Mouse (Mus musculus) gastrocnemius, postnatal 14 days (tissue): ENCODE data around the gene Arhgef3. TPM values are rescaled to one million over a fixed set of nuclear protein-coding genes. Genes with fewer than 3 reads are reported as not detected.
A peak's percentile ranks its signal among the peaks of the same experiment; 100 is the strongest.

Source experiments
- DNase-seq: peaks from one replicate; pipeline ENCODE4 v3.0.0; 2021; ENCODE audit warnings: mixed read lengths
- intact Hi-C: fragments of 180-260 bp; cut with DNase I; formaldehyde crosslinking; loops from one replicate; pipeline ENCODE4 v1.15.1; 2025; ENCODE audit warnings: low total_unique reads
- total RNA-seq, 2 experiments: library from RNA; stranded (reverse); gene quantifications; 2 replicates each; pipeline ENCODE4 v1.2.3; 2021

Gene Arhgef3
- total RNA-seq, 2 experiments from 2014 or later = 15.1 to 15.8 TPM

DNA sequence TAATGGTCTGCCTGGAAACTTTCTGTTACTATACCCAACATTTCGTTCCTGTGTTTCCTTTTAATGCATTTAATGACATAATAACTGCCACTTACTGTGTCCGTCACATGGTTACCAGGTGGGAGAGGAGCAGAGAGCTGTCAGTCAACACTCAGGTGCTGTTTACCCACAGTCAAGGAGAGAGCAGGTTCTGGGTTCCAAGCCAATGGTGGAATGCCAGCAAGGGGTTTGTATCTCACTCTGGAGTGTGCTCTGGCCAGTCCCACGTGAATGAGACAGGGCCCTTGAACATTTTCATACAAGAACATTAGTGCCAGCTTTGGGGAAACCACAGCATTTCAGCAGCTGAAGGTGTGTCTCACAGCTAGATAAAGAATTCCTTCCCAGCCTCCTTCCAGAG, 162.6 kb downstream of the Arhgef3 start:
- intact Hi-C loops = no loop called here
- DNase-seq = no peak

DNA sequence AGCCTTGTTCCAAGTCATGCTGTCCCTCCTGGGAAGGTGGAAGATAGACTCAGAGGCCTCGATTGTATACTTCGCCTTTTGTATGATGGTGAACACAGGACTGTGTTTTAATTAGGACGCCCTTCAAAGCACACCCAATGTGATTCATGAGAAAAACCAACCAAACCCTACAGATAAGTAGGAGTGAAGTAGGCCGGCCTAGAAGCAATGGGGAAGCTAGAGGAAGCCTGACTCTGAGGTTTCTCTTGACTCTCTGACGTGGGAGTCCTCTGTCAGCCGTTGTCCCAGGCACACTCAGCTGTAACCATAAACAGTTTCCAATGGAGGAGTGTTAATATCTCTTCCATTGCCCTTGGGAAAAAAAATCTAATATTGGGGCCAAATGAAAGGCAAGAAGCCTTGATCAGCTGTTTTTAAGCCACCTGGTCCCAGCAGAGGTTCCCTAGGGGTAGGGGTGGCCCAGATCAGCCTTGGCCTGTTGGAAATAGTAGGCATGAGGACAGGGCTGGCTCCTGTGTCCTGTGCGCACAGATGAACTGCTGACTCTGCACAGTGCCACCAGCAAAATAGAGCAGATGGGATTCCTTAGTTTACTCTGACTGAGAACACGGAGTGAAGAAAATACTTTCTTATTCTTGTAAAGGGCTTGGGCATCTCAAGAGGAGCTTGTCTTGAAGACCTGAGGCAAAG, 165.6 kb downstream of the Arhgef3 start:
- peak; percentile 23 for DNase-seq
- intact Hi-C loops = no loop called here

DNA sequence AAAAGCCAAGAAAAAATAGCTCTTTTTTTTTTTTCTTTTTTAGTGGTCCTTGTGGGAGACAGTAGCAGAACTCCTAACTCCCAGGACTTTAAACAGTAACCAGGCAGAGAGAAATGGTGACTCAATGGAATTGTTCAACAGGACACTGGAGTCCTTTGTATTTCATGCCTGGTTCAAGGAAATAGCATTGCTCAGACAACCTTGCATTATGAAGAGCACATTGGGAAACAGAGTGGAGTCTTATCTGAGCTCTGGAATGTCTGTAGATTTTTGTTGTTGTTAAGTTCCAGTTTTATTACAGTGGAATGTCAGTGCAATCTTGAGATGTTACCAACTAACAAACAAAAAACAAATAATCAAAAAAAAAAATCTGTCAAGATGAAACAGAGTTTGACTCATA, 169.3 kb downstream of the Arhgef3 start:
- DNase-seq = no peak
- intact Hi-C loops = no loop called here

DNA sequence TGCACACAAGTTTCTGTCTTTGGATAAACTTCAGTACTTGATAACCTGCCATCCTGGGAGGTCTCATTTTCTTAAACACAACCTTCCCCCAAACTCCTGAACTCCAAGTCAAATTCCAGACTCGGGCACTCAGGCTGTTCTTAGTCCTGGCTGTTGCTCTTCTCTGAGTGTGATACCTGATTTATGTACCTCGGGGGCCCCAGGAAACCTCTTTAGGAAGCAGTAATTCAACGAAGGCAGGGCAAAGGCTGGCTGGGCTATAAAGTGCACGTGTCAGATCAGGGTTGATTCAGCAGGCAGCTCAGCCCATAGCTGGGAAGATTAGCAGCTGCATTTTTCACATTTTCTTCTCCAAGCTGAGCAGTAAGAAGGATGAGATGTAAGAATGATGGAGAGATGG, 171.5 kb downstream of the Arhgef3 start:
- DNase-seq = no peak
- intact Hi-C loops = no loop called here

DNA sequence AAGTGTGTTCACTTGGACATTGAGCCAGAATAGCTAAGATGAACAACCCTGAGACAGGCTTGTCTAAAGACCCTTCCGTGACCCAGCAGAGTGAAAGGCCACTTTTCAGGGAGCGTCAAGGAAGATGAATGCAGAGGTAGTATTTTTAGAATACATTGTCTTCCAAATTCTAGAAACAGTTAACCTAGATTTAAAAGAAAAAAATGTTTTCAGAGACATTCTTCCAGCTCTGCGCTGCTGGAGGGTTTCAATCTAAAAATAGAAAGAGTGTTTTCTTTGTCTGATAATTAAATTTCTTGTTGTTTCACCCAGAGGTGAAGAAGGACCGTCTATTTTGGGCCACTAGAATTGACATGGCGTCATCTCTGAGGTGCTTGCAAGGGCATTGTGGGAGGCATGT, 174.4 kb downstream of the Arhgef3 start:
- DNase-seq = no peak
- intact Hi-C loops = no loop called here

GRCm38 (mm10) chr14:27292101-27292500, 177.4 kb downstream of the Arhgef3 start:
- DNase-seq = no peak
- intact Hi-C loops = no loop called here

- no peak for DNase-seq
- intact Hi-C loops = no loop called here
Measured at GRCm38 (mm10) chr14:27295821-27296220, 181.1 kb downstream of the Arhgef3 start.

DNA sequence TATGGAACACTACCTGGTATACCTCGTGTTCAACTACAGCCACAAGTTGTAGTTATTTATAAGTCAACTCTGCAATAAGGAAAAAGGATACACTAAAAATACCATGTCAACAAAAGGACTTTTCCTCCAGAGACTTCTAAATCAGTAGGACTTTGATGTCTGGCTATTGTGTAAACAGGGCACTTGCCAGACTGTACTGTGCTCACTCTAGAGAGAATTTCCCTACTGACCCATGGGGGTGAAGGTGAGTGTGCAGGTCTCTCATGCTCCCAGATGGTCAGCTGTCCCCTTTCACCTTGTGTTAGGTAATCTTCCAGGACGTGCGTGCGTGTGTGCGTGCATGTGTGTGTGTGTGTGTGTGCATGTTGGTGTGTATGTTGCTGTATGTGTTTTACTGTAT, 182.3 kb downstream of the Arhgef3 start:
- intact Hi-C loops = no loop called here
- no peak for DNase-seq

DNA sequence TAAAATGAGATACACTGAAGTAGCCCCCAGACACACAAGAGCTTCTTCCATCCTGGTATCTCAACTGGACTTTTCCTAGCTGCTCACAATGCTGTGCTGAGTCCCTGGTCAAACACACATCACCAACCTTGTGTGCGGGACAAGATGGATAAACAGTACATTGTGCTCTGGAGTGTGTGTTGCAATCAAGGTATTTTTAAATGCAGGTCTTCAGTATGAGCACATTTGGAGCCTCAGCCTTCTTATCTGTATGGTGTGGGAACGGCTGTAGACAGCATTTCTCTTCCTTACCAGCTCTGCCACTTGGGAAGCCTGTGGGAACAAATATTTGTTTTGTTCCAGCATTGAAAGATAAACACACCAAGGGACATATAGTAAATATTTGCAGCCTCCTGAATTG, 184.2 kb downstream of the Arhgef3 start:
- DNase-seq = no peak
- intact Hi-C loops = no loop called here

DNA sequence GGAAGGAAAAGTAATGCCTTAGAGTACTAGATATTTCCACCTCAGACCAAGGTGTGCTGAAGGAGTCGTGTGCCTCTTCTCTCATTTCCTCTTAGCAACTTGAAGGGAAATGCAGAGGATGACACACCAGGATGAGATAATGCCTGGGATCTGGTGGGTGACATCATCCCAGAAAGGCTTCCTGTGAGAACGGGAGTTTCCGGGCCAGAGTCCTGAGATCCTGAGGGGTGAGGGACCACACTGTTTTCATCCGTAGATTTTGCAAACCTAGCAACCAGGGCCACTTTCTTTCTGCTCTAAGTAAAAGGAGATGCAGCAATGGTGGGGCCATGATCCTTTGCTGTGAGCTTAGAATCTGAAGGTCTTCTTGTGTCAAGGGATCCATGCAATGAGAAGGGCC, 185.0 kb downstream of the Arhgef3 start:
- no peak for DNase-seq
- intact Hi-C loops = no loop called here

DNA sequence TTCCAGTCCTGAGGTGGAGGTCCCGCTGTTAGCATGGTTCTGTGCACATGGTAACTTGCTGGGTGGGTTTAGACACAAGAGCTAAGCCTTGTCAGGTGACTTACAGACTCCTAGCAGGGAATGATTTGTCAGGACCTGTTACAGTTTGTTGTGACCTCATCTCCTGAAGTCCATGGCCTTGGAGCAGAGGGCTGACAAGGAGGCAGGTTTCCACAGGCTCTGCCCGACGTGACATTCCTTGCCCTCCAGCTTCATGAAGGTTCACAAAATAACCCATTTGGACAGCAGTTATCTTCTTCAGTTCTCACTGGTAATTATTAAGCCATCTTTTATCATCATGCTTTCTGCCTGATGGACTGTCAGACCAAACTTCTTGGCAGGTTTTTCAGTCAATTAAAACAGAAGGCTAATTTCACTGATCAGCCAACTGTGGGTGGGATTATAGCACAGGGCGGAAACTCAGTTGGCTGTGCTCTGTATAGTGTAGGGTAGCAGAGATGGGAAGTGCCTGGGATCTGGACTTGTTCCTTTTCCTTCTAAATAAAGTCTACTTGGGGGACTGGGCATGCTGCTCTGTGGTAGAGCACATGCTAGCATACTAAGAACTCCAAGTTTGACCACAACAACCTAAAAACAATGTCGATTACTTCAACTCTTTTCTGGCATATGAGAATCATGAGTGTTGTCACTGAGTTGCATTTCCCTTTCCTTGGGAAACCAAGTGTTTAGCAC, 187.2 kb downstream of the Arhgef3 start:
- intact Hi-C loops = no loop called here

DNA sequence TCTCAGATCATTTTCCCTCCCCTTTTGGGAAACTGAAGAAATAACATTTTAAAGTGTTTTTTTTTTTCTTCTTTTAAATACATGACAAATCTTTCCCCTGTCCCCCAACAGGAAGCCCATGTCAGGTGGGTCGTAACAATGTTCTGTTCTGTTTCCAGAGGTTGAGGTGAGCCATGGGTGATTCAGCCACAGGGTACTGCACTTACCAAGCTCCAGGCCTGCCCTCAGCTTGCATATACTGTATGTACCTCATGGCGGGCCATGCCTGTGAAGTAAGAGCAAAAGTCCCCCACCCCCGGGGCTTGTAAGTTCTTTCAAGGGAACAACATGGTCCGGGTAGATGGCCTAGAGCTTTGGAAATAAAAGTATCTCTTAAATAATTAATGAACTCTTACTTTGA, 188.6 kb downstream of the Arhgef3 start:
- intact Hi-C loops = no loop called here
- no peak for DNase-seq

More for the DNA sequence above, 187.2 kb downstream of the Arhgef3 start:
- no peak for DNase-seq

GRCm38 (mm10) chr14:27304408-27304807, 189.7 kb downstream of the Arhgef3 start:
- intact Hi-C loops = no loop called here
- no peak for DNase-seq

GRCm38 (mm10) chr14:27308761-27309160, 194.1 kb downstream of the Arhgef3 start:
- DNase-seq = no peak
- intact Hi-C loops = no loop called here

- intact Hi-C loops = no loop called here
- no peak for DNase-seq
Measured at GRCm38 (mm10) chr14:27310559-27311242, 196.0 kb downstream of the Arhgef3 start.

GRCm38 (mm10) chr14:27312380-27312779, 197.7 kb downstream of the Arhgef3 start:
- DNase-seq = no peak
- intact Hi-C loops = no loop called here

GRCm38 (mm10) chr14:27315737-27316136, 201.0 kb downstream of the Arhgef3 start:
- intact Hi-C loops = no loop called here
- no peak for DNase-seq

DNA sequence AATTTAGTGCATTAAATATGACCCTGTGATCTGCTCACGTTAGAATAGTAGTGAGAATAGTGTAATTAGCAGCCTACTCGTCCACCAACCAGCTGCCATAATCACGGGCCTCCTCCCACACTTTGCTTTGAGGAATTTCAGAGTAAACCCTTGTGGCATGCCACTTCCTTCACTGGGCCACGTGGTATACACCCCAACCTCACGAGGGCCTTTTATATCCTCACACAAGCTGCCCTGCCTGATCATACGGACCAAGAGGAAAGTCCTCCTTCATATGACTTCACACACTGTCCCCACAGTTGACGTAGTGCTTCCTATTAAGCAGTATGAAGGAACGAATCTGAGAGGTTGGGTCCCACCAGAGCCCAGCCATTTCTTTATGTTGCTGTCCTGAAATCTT, 202.4 kb downstream of the Arhgef3 start:
- intact Hi-C loops = no loop called here
- DNase-seq = no peak

- intact Hi-C loops = no loop called here
- DNase-seq = no peak
Measured at GRCm38 (mm10) chr14:27319386-27319785, 204.7 kb downstream of the Arhgef3 start.

DNA sequence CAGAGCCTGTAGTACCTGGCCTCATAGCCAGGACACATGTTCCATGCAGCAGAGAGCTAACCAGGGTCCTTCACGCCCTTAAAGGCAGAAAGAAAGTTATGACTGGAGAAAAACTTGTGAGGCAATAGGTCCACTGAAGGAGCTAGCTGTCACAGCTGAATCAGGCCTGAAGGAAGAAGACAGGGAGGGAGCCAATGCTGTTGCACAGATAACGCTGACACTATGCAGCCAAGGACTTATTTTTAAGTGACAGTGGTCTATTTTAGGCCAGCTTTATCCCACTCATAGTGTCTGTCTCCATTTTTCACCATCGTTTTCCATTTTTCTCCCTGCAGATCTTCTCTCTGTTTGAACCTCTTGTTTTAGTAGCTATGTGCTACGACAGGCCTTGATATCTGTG, 207.3 kb downstream of the Arhgef3 start:
- intact Hi-C loops = loop anchor here (10.0 kb wide), 1 partner anchor 63 kb away; no protein-coding TSS in a partner anchor
- DNase-seq = no peak

- DNase-seq = no peak
- intact Hi-C loops = loop anchor here (10.0 kb wide), 1 partner anchor 60 kb away; no protein-coding TSS in a partner anchor
Measured at GRCm38 (mm10) chr14:27324689-27325088, 210.0 kb downstream of the Arhgef3 start.
